Mouse (Mus musculus) gastrocnemius, postnatal 14 days (tissue): ENCODE measurements around the gene Rassf10. TPM values are rescaled to one million over a fixed set of nuclear protein-coding genes. Genes with fewer than 3 reads are reported as not detected.

ENCODE experiments used
- DNase-seq: peaks from one replicate; pipeline ENCODE4 v3.0.0; 2021; ENCODE audit warnings: mixed read lengths
- intact Hi-C: fragments of 180-260 bp; cut with DNase I; formaldehyde crosslinking; loops from one replicate; pipeline ENCODE4 v1.15.1; 2025; ENCODE audit warnings: low total_unique reads
- total RNA-seq, 2 experiments: library from RNA; stranded (reverse); gene quantifications; 2 replicates each; pipeline ENCODE4 v1.2.3; 2021

Rassf10 gene
- total RNA-seq, 2 experiments from 2014 or later = 0.42 to 0.70 TPM

DNA sequence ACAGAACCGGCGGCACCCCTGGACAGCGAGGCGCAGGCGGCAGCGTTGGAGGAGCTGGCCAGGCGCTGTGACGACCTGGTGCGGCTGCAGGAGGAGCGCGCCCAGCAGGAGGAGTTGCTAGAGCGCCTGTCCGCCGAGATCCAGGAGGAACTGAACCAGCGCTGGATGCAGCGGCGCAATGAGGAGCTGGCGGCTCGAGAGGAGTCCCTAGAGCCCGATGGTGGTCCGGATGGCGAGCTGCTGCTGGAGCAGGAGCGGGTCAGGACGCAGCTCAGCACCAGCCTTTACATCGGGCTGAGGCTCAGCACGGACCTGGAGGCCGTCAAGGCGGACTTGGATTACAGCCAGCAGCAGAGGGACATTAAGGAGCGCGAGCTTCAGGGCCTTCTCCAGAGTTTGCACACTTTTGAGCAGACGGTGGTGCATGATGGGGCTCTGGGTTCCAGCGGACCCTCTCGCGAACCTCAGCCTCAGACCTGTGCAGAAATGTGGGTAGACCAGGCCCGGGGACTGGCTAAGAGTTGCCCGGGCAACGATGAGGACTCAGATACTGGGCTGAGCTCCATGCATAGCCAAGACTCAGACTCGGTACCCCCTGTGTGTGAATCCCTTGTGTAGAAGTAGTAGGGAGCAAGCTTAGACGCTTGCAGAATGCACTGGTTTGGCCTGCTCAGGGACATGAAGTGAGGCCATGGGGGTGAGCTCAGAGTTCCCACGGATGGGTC is 1.5 kb downstream of the Rassf10 start:
- intact Hi-C loops = no loop called here

GRCm38 (mm10) chr7:112955955-112956354 is 2.2 kb downstream of the Rassf10 start:
- intact Hi-C loops = no loop called here
- DNase-seq = no peak

More for the DNA sequence above, 1.5 kb downstream of the Rassf10 start:
- DNase-seq = peak; percentile 18

DNA sequence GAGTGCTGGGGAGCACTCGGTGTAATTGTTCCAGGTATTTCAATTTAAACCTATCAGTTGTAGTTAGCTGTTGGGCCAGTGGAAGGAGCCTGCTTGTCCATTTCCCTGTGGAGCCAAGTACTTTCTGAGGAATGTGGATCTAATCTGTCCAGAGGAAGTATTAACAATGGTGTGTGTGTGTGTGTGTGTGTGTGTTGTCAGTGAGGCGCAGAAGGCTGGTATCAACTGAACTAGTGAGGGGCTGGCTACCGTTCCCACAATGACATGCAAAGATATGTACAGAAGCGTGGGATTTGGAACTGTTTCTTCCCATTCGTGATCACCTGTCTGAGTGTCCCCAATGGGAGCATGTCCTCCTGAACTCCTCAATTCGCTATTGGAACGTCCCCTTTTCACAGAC is 3.2 kb downstream of the Rassf10 start:
- DNase-seq = no peak
- intact Hi-C loops = no loop called here

- DNase-seq = no peak
- intact Hi-C loops = no loop called here
Observed at GRCm38 (mm10) chr7:112957630-112958029, 3.9 kb downstream of the Rassf10 start.

DNA sequence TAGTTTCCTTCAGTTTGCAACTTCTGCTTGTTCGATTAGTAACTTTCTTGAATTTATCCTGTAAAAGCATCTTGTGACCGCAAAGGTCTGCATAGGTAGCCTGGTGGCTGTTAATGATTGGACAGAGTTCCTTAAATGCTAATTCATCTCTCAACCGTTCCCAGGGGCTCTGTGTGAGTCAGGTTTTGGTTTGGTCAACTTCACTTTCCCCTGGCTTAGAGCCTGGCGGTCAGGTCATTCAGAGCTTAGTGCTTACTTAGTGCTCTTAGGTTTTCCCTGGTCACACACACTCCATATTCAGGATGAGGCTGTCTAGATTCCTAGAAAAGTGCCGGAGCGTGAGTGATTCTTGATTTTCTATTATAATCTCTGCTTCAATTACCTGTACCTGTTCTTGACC is 12.6 kb downstream of the Rassf10 start:
- intact Hi-C loops = no loop called here
- DNase-seq = no peak

- DNase-seq = no peak
- intact Hi-C loops = no loop called here
Observed at GRCm38 (mm10) chr7:112966786-112967185, 13.0 kb downstream of the Rassf10 start.

GRCm38 (mm10) chr7:112983316-112983715 is 29.6 kb downstream of the Rassf10 start:
- intact Hi-C loops = no loop called here
- DNase-seq = no peak

- intact Hi-C loops = no loop called here
- no peak for DNase-seq
Observed at GRCm38 (mm10) chr7:112984704-112985577, 31.2 kb downstream of the Rassf10 start.

- DNase-seq = no peak
- intact Hi-C loops = no loop called here
Observed at GRCm38 (mm10) chr7:112985578-112985949, 31.8 kb downstream of the Rassf10 start.

- intact Hi-C loops = no loop called here
- DNase-seq = no peak
Observed at GRCm38 (mm10) chr7:112992928-112993327, 39.2 kb downstream of the Rassf10 start.

- intact Hi-C loops = no loop called here
- DNase-seq = no peak
Observed at GRCm38 (mm10) chr7:113003565-113004255, 49.9 kb downstream of the Rassf10 start.

GRCm38 (mm10) chr7:113005726-113006125 is 52.0 kb downstream of the Rassf10 start:
- DNase-seq = no peak
- intact Hi-C loops = no loop called here
